Mouse (Mus musculus) thymus, postnatal 10 days (tissue): ENCODE measurements around the gene Cplx2.
A peak's percentile ranks its signal among the peaks of the same experiment; 100 is the strongest.

Source experiments
- DNase-seq, 2 experiments: peaks; one replicate each; pipeline ENCODE4 v3.0.0; 2021; ENCODE audit warnings: low spot score in 2 of 2

Gene Cplx2

GRCm38 (mm10) chr13:54371049-54371386 lies at the start of gene Cplx2:
Gene Cplx2, plus strand, starts transcription at chr13:54371349.
- no peak for DNase-seq

- DNase-seq, result peak in 1 of 2 experiments; percentile 46
These were observed 48.5 kb upstream of the Cplx2 start for GRCm38 (mm10) chr13:54322396-54323306.

- no peak for DNase-seq
These were observed 47.6 kb upstream of the Cplx2 start for GRCm38 (mm10) chr13:54323307-54324165.

GRCm38 (mm10) chr13:54324178-54324577 lies 47.0 kb upstream of the Cplx2 start:
- DNase-seq, result no peak

- no peak for DNase-seq
These were observed 45.3 kb upstream of the Cplx2 start for GRCm38 (mm10) chr13:54325814-54326213.

- no peak for DNase-seq
These were observed 44.3 kb upstream of the Cplx2 start for GRCm38 (mm10) chr13:54326686-54327447.

- DNase-seq, result no peak
These were observed 43.1 kb upstream of the Cplx2 start for GRCm38 (mm10) chr13:54328029-54328428.

- DNase-seq, result no peak
These were observed 42.1 kb upstream of the Cplx2 start for GRCm38 (mm10) chr13:54328954-54329490.

GRCm38 (mm10) chr13:54331825-54332675 lies 39.1 kb upstream of the Cplx2 start:
- no peak for DNase-seq

GRCm38 (mm10) chr13:54332921-54333477 lies 38.1 kb upstream of the Cplx2 start:
- DNase-seq, result no peak

GRCm38 (mm10) chr13:54337058-54337457 lies 34.1 kb upstream of the Cplx2 start:
- DNase-seq, result no peak

- DNase-seq, result no peak
These were observed 33.6 kb upstream of the Cplx2 start for GRCm38 (mm10) chr13:54337541-54337940.

GRCm38 (mm10) chr13:54338815-54339214 lies 32.3 kb upstream of the Cplx2 start:
- DNase-seq, result no peak

- DNase-seq, result no peak
These were observed 25.1 kb upstream of the Cplx2 start for GRCm38 (mm10) chr13:54345885-54346647.

- DNase-seq, result no peak
These were observed 23.1 kb upstream of the Cplx2 start for GRCm38 (mm10) chr13:54348011-54348410.

GRCm38 (mm10) chr13:54349126-54349759 lies 21.9 kb upstream of the Cplx2 start:
- DNase-seq, result no peak

GRCm38 (mm10) chr13:54357420-54357819 lies 13.7 kb upstream of the Cplx2 start:
- DNase-seq, result no peak

GRCm38 (mm10) chr13:54359181-54359580 lies 12.0 kb upstream of the Cplx2 start:
- DNase-seq, result no peak

- no peak for DNase-seq
These were observed 6.5 kb upstream of the Cplx2 start for GRCm38 (mm10) chr13:54364686-54365085.
